Mouse (Mus musculus) thymus, adult 2 months (tissue): ENCODE results near the gene Rnf123.

Source experiments
- CTCF ChIP-seq: fragments of 200-500 bp; IDR thresholded peaks from 2 replicates; pipeline ENCODE4 v1.5.1; 2012; ENCODE audit warnings: mild to moderate bottlenecking, control low read depth, low read length, moderate library complexity, borderline replicate concordance; ENCODE audit not compliant: control insufficient read depth, poor library complexity, insufficient read depth; ENCODE audit errors: extremely low read depth
- POLR2A ChIP-seq: fragments of 200-500 bp; IDR thresholded peaks from 2 replicates; pipeline ENCODE4 v1.6.1; 2012; ENCODE audit warnings: mild to moderate bottlenecking, low read length, control low read depth, moderate library complexity; ENCODE audit not compliant: control insufficient read depth, poor library complexity, insufficient read depth; ENCODE audit errors: extremely low read depth

DNA sequence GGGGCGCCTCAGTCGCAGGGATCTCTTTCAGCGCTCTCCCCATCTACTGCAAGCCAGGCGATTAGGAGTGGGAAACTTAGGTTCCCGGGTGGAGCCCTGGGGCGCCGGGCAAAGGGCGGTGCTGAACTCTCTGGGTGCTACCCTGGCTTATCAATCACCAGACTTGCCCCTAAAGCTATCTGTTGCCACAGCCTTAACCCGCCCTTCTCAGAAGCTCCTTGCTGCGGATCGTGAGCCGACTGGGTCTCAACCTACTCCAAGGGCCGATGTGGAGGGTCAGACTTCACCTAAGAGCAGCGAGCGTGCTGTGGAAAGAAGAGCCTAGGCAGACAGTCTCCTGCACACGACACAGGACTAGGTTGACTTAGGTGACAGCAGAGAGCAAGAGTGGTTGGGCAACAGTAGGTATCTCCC, 11.9 kb upstream of the Rnf123 start:
- TF ChIP-seq POLR2A: no peak
- TF ChIP-seq CTCF: no peak
